Mouse (Mus musculus) activated CD4-positive, CD25-positive, alpha-beta regulatory T cell, adult 4 months (primary cell): Measurements from ENCODE around the gene Clec16a. TPM values are rescaled to one million over a fixed set of nuclear protein-coding genes. Genes with fewer than 3 reads are reported as not detected.

Experiments
- ATAC-seq: one replicate; pipeline ENCODE4 v1.8.0; 2017
- polyA plus RNA-seq, 2 experiments: library from polyadenylated mRNA; unstranded; fragments of 100-300 nt; shearing (Covaris generic); gene quantifications; one replicate each; pipeline ENCODE4 v1.2.1; 2017

Gene Clec16a
- polyA plus RNA-seq, 2 experiments from 2014 or later: 7.0 to 7.8 TPM

DNA sequence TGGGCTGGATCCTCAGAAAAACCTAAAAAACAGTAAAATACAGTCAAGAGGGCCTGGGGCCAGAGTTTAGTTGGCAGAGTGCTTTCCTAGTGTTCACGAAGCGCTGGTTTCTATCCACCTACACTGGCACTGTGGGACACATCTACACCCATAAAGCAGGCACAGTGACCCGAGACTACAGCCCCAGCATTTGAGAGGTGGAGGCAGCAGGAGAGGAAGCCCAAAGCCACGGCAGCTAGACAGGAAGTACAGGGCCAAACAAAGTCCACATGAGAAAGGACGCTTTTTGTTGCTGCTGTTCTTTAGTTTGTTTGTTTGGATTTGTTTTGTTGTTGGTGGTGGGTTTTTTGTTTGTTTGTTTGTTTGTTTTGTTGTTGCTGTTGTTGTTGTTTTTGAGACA is 8.8 kb upstream of the Clec16a start:
- no peak for ATAC-seq

DNA sequence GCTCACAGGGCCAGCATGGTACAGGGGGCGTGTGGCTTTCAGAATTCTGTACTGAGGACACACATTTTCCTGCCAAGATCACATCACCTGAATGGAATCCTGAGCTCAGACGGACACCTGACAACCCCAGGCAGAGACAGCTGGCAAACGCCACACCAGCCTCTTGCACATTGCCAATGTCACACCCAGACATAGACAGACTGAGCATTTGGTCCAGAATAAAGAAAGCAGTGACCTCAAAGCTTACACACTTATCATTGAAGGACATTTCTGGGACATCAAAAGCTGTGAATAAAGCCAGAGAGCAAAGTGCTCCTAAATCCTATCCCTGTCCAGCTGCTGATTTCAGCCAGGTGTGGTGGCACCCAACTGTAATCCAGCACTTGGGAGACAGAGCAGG is 8.2 kb upstream of the Clec16a start:
- no peak for ATAC-seq

DNA sequence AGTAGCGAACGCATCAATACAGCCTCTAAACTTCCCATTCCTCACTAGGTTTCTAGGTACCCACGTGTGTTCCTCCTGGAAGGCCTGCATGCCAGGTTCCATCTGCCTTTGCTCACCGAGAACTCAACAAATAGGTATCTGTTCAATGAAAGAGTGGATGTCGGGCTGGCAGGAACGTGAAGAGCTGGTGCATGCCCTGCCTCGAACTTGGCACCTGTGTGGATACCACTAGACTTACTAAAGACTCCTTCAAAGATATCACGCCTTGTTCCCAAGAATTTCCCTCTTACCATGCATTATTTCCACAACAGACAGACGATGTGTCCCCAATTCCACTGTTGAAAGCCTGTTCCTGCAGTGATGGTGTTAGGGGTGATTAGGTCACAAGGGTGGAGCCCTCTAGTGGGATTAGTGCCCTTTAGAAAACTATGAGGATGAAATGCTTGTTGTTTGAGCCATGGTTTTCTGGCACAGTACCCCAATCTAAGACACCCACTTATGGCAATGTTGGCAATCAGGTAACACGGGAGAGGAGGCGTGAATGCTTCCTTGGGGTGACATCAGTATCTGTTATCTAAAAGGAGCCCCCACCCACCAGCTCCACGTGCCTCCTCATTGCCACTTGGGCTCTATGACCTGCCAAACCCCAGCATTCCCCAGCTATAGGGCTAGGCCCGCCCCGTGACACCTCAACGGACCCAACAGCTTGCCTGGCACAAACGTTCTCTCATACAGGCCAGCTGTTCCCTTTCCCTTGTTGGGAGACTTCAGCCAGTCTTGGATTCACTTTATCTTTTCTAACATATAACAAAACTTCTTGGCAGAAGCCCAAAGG is 4.2 kb upstream of the Clec16a start:
- no peak for ATAC-seq

DNA sequence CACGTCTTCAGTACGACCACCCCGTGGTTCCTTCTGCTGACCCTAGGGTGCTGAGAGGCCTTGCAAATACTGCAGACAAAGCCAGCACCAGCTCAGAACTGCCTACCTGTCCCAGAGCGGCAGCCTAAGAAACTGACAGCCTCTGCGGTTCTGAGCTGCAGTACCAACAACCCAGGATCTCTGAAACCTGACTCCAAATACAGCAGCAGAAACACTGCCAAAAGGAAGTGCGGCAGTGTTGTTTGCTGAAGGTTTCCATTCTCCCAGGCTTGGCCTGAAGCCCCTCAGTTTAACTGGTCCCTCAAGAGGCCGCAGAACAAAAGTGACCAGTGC is 3.6 kb upstream of the Clec16a start:
- ATAC-seq: no peak

DNA sequence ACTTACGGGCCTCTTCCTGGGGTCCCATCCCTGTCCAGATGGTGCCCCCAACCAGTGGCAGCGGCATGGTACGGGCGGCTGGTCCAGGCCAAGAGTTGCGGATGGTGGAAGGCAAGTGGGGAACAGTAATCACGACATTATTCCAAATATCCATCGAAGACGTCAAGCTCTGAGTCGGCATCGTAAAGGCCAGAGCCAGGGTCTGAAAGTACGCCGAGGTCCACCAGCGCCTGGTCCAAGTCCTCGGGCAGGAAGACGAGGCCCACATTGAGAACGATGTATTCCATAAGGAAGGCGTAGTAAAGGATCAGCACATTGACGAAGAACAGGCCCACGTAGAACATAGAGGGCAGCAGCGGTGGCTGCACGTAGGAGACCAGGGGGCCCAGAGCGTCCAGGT is 2.9 kb upstream of the Clec16a start:
- ATAC-seq: no peak

DNA sequence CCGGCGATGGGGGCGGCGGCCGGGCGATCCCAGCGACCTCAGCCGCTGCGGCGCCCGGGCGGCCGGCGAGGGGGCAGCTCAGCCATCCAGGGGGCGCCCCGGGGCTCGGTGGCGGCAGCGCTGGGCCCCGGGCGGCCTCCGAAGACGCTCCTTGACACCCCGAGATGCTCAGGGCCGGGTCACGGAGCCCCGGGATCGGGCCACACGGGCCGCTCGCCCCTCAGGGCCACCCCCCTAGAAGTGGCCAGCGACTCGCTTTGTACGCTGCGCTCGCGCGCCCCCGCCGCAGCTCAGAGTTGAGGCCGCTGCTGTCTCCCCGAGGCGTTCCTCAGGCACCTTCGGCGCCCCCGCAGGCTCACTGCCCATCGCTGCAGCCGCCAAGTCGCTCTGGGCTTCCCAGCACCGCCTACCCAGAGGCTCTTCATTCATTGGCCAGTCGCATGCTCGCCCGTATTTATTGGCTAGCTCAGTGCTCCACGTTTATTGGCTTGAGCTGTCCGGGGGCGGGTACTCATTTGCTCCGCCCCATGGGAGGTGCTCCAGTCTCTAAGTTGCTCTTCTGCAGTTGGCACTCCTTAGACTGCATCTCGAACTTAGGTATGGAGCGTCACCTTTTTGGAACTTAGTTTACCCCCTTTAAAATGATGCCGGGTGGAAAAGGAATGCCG is 2.3 kb upstream of the Clec16a start, which contains the start of gene Dexi:
Gene Dexi, minus strand, starts transcription at position 357 of the 668 bp plus-strand sequence.
- peak; percentile 92 for ATAC-seq

DNA sequence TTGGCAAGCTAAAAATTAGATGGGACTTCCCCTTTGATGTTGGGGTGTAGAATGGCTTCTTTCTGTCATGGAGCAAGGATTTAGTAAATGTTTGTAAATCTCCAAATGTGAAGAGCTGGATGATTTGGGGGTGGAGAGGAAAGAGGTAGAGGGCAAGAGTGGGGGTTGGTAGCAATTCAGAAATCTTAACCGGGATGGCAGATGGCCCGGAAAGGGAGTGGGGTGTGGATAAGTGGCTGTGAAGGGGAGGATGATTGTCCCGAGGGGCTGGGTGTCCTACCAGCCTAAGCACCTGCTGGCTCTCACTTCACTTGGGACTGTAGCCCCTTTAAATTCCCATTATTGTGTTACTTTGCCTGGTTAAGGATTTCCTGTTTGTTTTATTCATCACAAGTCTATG is 1.7 kb downstream of the Clec16a start:
- no peak for ATAC-seq

DNA sequence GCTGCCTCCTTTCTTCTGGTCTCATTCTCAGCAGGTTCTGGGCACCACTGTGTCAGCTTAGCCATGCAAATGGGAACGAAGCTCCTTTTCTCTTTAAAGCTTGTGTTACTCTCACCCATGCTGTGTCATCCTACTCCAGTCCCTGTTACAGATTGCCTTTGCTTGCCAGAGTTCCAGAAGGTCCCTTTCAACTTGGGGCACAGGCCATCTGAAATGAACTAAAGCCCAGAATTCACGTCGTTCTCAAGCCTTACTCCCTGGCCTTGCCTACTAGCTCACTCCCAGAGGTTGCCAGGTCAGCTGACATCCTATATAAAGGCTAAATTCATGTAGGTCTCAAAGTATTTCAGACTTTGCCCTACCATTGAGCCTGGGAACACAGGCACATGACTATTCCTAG is 3.8 kb downstream of the Clec16a start:
- ATAC-seq: no peak

DNA sequence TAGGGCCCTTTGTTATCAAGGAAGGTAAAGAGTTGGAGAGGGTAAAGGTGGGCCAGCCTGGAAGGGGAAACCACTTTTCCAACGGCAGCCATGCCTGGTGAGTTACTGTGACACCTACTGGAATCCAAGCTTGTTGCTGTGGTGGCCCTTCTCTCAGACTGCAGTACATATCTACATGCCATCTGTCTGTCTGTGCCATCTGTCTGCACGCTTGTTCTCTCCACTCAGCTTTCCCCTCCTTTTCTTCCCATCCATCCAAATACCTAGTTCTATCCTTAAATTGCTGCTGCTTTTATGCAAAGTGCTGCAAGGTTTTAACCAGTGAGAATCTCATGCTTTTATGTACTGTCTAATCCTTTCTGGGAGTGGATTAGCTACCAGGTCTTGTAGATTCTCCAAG is 4.5 kb downstream of the Clec16a start:
- ATAC-seq: no peak

DNA sequence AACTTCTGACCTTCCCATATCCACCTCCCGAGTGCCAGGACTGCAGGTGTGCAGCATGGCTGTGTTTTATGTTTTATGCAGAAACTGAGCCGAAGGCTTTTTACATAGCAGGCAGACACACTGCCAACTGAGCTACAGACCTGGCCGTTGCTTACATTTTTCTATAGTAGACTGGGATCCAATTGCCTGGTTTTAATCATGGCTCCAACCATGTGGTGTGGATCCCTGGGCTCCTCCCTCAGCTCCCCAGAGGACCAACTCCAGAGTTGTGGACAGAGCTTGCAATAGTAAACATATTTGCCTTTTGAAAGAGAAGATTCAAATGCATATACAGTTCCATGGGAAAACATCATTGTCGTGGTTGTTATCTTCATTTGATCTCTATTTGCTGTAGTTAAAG is 6.5 kb downstream of the Clec16a start:
- ATAC-seq: no peak

DNA sequence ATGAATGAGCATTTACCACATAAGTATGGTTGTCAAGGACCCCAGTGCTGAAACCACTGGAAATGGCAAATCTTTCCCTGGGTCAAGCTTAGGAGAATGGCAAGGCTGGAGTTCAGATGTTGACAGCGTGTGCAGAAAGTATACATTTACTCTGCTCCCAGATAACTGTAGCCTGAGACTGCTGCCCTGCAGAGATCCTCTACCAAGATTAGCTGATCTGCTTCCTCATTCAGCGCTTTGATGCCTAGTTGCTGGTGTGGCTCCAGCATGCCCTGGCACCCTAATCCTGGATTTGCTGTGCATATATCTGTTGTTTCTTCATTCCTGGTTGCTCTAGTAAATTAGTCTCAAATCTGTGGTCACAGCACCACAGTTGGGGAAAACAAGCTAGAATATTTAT is 8.7 kb downstream of the Clec16a start:
- no peak for ATAC-seq

DNA sequence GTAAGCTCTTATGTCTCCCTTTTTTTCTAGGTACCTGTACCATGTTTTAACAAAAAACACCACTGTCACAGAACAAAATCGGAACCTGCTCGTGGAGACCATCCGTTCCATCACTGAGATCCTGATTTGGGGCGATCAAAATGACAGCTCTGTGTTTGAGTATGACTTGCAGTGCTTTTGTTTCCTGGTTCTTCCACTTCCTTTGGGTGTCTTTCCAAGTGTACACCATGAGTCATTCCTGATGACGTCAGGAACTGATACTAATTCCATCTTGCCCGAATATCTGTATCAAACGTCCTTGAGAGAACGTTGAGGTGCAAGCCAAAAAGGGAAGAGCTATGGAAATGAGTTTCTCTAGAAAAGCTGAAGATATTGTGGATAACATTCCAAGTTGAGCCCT is 14.9 kb downstream of the Clec16a start:
- ATAC-seq: no peak

DNA sequence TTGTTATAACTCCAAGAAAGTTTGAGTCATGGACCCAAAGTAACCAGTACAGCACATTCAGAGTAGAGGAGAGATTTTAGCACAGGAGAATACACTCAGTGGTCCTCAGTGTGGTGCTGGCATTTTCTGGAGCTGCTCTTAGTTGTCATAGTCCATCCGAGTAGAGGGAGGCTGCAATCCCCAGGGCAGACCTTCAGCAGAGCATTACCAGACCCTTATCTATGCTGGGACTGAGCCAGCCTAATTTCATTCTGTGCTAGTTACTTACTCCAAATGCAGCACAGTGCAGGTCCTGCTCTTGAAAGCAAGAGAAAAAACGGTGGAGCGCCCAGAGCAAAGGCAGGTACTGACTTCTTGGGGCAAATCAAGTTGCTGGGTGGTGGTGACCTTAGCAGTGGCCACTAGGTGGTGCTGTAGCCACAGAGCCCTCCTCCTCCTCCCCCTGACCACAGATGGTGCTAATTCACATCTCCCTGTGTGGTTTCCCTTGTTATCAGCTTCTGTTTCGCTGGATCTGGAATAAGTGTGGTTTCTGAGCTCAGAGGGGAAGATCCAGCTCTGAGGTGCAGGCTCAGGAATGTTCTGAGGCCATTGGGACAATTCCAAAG is 20.2 kb downstream of the Clec16a start:
- peak; percentile 80 for ATAC-seq

DNA sequence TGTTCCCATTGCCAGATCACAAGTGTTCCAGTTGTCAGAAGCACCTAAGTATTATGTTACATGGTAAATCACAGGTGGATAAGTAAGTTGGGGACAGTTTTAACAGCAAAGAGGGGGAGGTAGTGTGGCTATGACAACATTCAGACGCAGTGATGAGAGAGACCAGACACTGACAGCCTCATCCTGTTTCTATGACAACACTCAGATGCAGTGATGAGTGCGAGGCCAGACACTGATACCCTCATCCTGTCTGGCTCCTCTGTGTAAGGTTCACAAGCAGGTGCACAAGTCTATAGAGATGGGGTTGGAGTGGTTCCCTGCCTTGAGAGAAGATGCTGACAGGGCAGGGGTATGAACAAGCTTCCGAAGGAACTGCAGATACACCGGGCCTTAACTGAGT is 22.0 kb downstream of the Clec16a start:
- ATAC-seq: peak; percentile 58

DNA sequence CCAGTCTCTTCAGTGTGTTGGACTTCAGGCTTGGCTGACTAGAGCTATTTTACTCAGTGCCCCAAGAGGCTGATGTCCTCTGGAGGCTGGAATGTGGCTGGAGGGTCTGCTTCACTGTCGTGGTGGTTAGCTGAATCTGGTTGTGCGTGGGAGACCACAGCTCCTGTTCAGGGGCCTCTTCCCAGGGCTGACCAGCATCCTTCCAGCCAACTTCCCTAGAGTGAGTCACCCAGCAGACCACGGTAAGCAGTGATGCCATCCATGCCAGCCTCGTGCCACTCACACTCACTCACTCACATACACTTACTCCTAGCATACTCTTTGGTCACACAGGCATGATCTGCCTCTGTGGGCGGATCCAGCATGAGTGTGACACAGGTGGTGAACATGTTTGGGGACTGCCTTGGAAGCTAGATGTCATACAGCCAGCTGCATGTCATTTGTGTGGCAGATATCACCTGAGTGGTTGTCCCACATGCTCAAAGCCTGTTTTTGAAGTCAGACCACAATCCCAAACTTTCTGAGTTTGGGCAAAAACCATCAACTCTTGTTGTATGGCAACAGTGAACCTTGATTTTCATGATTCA is 24.8 kb downstream of the Clec16a start:
- ATAC-seq: no peak

DNA sequence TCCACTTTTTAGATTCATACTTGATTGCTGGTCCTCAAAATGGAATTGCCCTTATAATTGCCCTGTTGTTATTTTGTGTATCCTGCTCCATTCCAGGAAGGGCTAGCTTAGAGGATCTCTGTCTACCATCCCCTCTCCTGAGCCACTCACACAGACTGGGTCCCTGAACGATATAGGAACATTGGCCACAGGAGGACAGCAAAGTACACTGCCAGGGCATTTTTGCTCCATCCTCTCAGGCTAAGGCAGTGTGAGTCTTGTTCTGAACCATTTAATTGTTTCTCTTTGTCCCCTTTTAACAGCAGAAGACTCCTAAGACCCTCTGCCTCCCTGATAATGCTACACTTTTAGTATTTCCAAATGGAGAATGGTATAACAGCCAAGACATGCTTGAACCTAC is 25.6 kb downstream of the Clec16a start:
- ATAC-seq: no peak

DNA sequence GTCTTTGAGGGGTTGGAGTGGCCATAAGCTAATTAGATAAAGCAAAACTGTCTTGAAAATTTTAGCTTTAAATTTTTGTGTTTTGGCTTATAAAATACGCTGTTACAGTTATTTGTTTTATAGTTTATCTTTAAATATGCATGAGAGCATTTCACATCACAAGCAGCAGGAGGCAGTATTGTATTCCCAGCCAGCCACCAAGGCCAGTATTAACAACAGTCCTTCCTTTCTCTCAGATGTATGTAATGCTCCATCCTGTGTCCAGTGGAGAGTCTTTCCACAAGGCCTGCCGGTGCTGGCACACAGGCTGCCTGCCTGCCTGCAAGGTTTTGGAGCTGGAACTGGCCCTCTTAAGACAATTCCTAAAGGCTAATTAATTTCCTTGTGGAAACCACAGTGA is 26.7 kb downstream of the Clec16a start:
- ATAC-seq: peak; percentile 53

DNA sequence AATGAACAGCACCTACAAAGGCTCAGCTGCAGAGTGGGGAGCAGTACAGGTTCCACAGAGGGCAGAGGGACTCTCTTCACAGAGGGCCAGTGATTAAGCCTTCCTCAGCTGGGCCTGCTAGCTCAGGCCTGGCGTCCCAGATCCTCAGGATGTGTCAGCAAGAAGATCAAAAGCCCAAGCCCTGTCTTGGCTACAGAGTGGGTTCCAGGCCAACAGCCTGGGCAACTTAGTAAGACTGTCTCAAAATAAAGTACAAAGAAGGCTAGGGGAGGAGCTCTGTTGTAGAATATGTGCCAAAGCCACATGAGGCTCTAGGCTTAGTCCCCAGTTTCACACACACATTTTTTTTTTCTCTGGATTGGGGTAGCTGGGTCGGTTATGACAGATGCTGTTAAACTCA is 29.8 kb downstream of the Clec16a start:
- no peak for ATAC-seq

DNA sequence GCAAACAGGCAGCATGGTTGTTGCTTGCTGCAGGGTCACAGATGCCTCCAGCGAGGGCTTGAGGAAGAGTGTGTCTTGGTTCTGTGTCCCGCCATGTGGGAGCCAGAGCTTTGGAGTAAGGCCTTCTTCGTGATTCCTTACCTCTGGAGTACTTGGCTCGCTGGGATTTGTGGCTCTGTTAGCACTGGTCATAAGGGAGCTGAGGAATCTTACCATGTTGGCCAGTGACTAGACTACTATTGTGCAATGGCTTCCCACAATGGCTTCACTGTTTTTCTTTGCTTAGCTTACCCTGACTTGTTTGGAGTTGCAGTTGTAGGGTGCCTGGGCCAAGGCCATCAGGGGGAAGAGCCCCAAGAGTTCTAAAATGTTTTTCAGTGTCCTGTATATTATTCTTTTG is 30.8 kb downstream of the Clec16a start:
- ATAC-seq: no peak

DNA sequence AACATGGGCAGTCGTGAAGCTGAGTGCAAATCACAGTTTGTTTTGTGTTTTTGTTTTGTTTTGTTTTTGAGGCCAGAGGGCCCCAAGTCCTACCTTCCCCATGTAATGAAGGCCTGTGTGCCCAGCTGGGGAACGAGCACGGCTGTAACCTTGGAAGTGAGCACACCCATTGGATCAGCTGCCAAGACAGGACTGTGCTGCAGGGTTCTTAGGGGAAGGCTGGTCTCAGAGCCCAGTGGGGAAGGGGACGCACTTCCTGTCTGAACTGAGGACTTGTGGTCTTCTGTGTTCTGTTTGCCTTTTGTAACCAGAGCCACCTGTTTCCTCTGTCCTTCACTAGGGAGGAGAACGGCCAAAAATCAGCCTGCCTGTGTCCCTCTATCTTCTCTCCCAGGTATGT is 32.4 kb downstream of the Clec16a start:
- ATAC-seq: no peak

DNA sequence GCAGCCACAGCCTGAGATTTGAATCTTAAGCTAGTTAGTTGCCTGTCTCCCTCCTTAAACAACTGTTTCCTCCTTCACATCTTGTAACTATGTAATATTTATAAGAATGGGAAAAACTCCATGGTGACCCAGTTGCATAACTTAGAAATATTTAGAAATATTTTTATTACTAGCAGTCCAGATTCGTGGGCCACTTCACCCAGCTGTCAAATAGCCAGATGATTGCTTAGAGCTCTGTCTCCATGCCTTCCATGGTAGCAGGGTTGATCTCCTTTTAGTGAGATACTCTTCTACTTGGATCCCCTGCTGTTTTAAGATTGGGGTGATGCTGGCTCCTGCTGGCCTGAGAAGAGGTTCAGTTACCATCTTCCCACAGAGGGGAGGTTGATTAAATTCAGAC is 33.2 kb downstream of the Clec16a start:
- no peak for ATAC-seq

DNA sequence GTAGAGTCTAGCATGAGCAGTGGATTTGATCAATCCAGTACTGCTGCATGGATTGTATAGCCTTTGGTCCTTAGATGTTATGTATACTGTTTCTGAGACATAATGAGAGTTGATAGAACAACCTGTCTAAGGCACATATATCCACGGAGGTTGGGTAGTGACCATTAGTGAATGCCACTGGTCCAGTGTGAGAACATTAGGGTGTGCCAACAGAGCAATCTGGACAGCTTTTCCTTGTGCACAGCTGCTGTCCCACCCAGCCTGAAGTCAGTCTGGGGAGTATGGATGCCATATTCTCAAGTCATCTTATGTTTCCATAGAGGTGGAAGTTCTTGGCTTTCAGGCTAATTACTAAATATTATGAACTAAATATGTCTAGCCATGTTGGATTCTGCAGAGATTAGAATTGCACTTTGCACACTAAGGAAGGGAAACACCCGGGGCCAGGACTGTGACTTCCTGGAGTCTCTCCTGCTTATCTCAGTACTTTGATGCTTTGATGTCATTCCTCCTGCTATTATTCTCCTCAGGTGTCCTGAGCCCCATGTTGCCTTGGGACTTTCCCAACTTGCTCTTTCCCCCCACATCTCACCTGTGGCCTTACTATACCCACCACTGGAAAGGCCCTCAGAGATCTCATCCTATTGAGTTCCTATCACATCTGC is 36.2 kb downstream of the Clec16a start:
- ATAC-seq: no peak

DNA sequence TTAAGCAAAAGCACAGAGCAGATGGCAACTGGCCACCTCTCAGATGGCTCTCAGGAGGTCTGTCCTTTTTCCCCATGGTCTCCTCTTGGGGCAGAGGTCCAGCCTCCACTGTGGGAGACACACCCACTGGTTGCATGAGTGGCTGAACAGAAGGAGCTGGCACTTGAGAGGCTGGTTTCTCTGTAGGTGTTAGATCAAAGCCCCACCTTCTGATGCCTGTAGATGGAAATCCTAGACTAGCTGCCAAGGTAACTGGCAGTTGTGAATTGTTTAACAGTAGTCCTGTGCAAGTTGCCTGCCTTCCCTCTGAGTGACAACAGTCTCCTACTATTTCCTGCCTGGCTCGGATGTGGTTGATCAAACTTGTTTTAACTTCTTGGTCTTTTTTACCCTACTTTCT is 40.0 kb downstream of the Clec16a start:
- peak; percentile 80 for ATAC-seq
